Mouse (Mus musculus) intestine, postnatal 0 days (tissue): ENCODE measurements around the gene Cdkn2d. TPM values are rescaled to one million over a fixed set of nuclear protein-coding genes. Genes with fewer than 3 reads are reported as not detected.

Source experiments
- ATAC-seq: fragments of 200-750 bp; cut with Nextera tagmentation; 2 replicates; pipeline ENCODE4 v1.8.0; 2017; ENCODE audit warnings: mild to moderate bottlenecking, moderate TSS enrichment, moderate library complexity
- H3K27ac ChIP-seq: fragments of 300-500 bp; sonication (generic); 2 replicates; pipeline ENCODE4 v1.5.1; 2014; ENCODE audit warnings: mild to moderate bottlenecking, low read depth, low read length, moderate library complexity
- H3K27me3 ChIP-seq: fragments of 300-500 bp; sonication (generic); replicated peaks from 2 replicates; pipeline ENCODE4 v1.6.1; 2014; ENCODE audit warnings: low read length, mixed read lengths; ENCODE audit not compliant: control insufficient read depth, insufficient read depth
- H3K36me3 ChIP-seq: fragments of 300-500 bp; sonication (generic); 2 replicates; pipeline ENCODE4 v1.6.1; 2014; ENCODE audit warnings: mild to moderate bottlenecking, moderate library complexity; ENCODE audit not compliant: control insufficient read depth, insufficient read depth
- H3K4me1 ChIP-seq: fragments of 300-500 bp; sonication (generic); replicated peaks from 2 replicates; pipeline ENCODE4 v1.6.1; 2014; ENCODE audit warnings: antibody characterized with exemption, low read length, mixed read lengths; ENCODE audit not compliant: control insufficient read depth, insufficient read depth
- H3K4me2 ChIP-seq: fragments of 300-500 bp; sonication (generic); replicated peaks from 2 replicates; pipeline ENCODE4 v1.6.1; 2014; ENCODE audit warnings: low read depth, mild to moderate bottlenecking, moderate library complexity
- H3K4me3 ChIP-seq: fragments of 300-500 bp; sonication (generic); 2 replicates; pipeline ENCODE4 v1.5.1; 2014; ENCODE audit warnings: low read depth, low read length
- H3K9ac ChIP-seq: fragments of 300-500 bp; sonication (generic); 2 replicates; pipeline ENCODE4 v1.6.1; 2014; ENCODE audit warnings: mild to moderate bottlenecking, low read depth, low read length
- H3K9me3 ChIP-seq: fragments of 300-500 bp; sonication (generic); 2 replicates; pipeline ENCODE4 v1.6.1; 2016; ENCODE audit warnings: mixed run types; ENCODE audit not compliant: control insufficient read depth
- CTCF ChIP-seq: sonication (generic); IDR thresholded peaks from 2 replicates; pipeline ENCODE4 v1.5.1; 2016; ENCODE audit warnings: low read depth, mild to moderate bottlenecking, control low read depth, antibody characterized with exemption, moderate library complexity
- whole genome bisulfite sequencing: fragments of 180-500 bp; shearing (Covaris S2); extraction: QIAGEN DNeasy Blood & Tissue Kit; methylation state at CpG from one replicate; pipeline ENCODE4 v1.1.7; 2014; 5-methylcytosine and 5-hydroxymethylcytosine counted together
- polyA plus RNA-seq: library from polyadenylated mRNA; unstranded; fragments of >200 nt; fragmentation: Nextera tagmentation; extraction: Ambion mirVana; gene quantifications from 2 replicates; pipeline ENCODE4 v1.2.1, GENCODE M21; 2015

Cdkn2d gene
- polyA plus RNA-seq, 1 experiment from 2014 or later = 25.8 TPM

DNA sequence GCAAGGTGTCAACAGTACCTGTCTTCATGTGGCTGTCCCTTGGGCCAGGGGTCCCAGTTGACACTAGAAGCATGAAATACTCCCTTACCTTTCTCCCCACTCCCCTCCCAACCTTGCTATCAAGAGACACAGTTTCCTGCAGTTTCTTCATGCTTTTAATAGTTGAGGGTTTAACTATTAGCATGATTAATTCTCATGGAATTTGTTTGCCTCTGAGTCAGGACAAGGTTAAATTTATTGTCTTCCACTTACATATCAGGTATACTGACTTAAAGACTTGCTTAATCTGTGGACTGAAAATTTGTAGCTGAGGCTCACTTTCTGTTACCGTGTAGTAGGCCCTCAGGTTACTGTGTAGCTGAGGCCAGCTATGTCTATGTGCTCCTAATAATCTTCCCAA is 42.3 kb upstream of the Cdkn2d start:
- Histone ChIP-seq H3K27ac (no peak overlapping the region), H3K9me3 (no peaks in the 10 kb centered on the region), H3K27me3 (no peaks in the 10 kb centered on the region), H3K4me2 (no peak overlapping the region), H3K9ac (no peak overlapping the region), H3K36me3 (no peaks in the 10 kb centered on the region), H3K4me3 (no peak overlapping the region), H3K4me1 (no peaks in the 10 kb centered on the region)
- no peak for ATAC-seq
- TF ChIP-seq CTCF = no peak
- WGBS = 79% methylated on average over 1 of the region's 1 CpGs

DNA sequence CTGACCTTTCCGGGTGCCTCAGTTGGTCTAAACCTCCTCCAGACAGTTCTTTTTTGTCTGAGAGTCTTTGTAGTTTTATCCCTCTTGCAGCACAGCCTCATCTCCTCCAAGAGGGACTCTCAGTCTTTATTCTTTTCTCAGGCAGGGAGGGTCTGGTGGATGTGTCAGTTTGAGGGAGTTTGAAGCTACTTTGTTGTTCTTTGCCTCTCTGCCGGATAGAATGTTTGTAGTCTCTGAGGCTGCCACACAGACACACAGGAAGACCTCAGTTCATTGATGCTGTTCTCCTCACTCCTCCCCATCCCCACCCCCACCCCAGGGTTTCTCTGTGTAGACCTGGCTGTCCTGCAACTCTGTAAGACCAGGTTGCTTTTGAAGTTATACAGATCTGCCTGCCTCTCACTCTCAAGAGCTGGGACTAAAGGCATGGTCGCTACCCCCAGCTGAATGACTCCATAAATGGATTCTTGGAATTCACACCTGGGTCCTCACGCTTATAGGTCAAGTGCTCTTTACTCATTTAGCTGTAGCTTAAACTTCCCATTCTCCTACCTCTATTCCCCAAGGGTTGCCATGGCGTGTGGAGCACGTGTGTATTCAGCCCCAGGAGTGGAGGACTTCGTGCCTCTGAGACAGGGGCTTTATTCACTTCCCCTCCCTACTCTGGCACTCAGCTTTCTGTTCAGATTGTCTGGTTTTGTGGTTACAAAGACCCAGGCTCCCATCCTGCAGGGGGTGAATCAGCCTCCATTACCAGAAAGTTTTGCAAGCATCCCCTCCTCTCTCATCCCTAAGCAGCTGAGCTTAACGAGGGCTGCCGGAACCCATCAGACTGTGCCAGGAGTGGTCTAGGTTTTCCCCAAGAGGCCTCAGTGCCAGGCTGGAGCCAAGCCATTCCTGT is 41.2 kb upstream of the Cdkn2d start:
- Histone ChIP-seq H3K36me3 (no peaks in the 10 kb centered on the region), H3K4me1 (no peaks in the 10 kb centered on the region), H3K9ac (no peak overlapping the region), H3K4me2 (no peak overlapping the region), H3K4me3 (no peak overlapping the region), H3K27me3 (no peaks in the 10 kb centered on the region), H3K27ac (no peak overlapping the region), H3K9me3 (no peaks in the 10 kb centered on the region)
- 63% methylated on average over 9 of the region's 9 CpGs for WGBS
- TF ChIP-seq CTCF = no peak
- ATAC-seq = no peak

DNA sequence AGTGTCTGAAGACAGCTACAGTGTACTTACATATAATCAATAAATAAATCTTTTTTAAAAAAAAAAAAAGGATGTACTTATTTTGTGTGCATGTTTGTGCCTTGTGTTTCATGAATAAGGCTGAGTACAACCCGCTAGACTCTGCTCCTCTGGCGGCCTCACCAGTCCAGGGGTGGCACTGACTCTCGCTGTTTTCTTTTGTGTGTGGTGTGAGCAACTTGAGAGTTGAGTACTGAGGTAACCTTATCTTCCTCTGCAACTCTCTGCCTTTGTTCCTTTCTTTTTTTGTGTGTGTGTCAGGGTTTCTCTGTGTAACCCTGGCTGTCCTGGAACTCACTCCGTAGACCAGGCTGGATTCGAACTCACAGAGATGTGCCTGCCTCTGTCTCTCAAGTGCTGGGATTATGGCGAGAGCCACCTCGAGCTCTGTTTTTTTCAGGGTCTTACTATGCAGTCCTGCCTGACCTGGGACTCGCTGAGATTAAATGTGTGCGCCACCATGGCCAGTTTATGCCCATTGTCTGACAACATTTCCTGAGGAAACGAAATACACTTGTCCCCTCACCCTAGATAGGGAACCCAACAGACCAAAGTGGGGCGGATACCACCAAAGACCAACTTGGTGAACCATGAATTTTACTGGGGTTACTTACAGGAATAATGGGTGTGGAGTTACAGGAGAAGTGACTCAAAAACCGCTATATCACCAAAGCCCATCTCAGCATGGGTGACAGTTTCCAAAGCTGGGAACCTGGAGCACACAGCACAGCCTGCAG is 40.3 kb upstream of the Cdkn2d start:
- WGBS = 87% methylated on average over 12 of the region's 12 CpGs
- Histone ChIP-seq H3K27me3 (no peaks in the 10 kb centered on the region), H3K4me1 (no peaks in the 10 kb centered on the region), H3K9ac (no peak overlapping the region), H3K9me3 (no peaks in the 10 kb centered on the region), H3K4me3 (no peak overlapping the region), H3K4me2 (no peak overlapping the region), H3K27ac (no peak overlapping the region), H3K36me3 (no peaks in the 10 kb centered on the region)
- ATAC-seq = no peak
- no peak for TF ChIP-seq CTCF

DNA sequence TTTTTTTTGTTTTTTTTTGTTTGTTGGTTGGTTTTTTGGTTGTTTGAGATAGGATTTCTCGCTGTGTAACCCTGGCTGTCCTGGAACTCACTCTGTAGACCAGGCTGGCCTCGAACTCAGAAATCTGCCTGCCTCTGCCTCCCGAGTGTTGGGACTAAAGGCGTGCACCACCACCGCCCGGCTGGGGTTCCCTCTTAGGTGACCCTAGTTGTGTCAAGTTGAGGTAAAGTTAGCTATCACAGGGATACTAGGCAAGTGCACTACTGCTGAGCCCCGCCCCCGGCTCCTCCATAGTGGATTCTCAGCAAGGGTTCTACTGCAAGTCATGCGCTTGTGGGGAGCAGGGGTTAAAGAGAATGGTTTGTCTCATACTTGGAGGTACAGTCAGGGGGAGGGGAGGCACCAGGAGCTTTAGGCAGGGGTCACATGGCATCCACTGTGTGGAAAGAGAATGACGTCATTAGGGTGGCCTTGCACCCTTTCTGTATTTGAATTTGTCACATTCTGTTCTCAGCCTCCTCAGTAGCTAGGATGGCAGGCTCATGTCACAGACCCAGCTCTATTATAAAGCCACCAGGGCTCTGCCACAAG is 38.6 kb upstream of the Cdkn2d start:
- 89% methylated on average over 10 of the region's 10 CpGs for WGBS
- no peaks in the 10 kb centered on the region for H3K4me1 ChIP-seq
- no peaks in the 10 kb centered on the region for H3K27me3 ChIP-seq
- no peak overlapping the region for H3K4me3 ChIP-seq
- no peaks in the 10 kb centered on the region for H3K36me3 ChIP-seq
- H3K9ac ChIP-seq = no peak overlapping the region
- no peak for ATAC-seq
- H3K4me2 ChIP-seq = no peak overlapping the region
- H3K27ac ChIP-seq = no peak overlapping the region
- no peaks in the 10 kb centered on the region for H3K9me3 ChIP-seq
- no peak for TF ChIP-seq CTCF

DNA sequence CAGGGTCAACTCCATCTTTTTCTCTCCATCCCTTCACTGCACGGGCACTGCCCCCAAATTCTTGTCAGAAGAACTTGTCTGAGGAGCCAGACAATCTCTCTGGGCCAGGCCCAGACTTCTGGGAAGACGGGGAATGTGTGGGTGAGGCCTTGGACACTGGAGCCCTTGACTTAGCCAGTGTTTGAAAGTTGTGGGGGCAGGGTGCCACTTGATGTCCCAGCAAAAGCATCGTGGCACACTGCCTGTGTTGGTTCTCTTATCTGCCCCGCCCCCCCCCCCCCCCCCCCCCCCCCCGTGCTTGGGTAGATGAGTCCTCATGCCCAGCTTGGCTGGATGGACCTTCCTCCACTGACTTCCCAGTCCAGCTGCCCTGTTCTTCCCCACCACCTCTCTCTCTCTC is 37.8 kb upstream of the Cdkn2d start:
- Histone ChIP-seq H3K4me2 (no peak overlapping the region), H3K36me3 (no peaks in the 10 kb centered on the region)
- 61% methylated on average over 3 of the region's 5 CpGs for WGBS

DNA sequence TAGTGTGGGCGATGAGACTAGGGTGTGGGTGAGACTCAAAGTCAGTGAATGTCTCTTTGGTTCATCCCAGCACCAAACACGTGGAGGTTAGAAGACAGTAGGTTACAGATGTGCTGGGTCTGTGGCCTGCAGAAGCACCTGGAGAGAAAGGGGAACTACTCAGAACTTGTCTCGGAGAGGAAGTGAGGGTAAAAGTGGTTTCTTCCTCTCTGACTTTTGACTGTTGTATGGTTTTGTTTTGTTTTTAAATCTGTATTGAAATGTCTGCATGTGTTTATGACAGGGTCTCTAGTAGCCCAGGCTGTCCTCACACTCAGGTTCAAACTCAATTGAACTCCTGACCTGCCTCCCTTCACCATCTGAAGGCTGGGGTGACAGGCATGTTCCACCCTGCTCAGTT is 36.8 kb upstream of the Cdkn2d start:
- no peaks in the 10 kb centered on the region for H3K36me3 ChIP-seq
- no peak overlapping the region for H3K4me2 ChIP-seq
- no peak for TF ChIP-seq CTCF
- no peaks in the 10 kb centered on the region for H3K27me3 ChIP-seq
- no peaks in the 10 kb centered on the region for H3K4me1 ChIP-seq
- no peak overlapping the region for H3K4me3 ChIP-seq
- WGBS = 68% methylated on average over 3 of the region's 3 CpGs
- no peak for ATAC-seq
- no peaks in the 10 kb centered on the region for H3K9me3 ChIP-seq
- no peak overlapping the region for H3K9ac ChIP-seq
- H3K27ac ChIP-seq = no peak overlapping the region

More for the DNA sequence above, 37.8 kb upstream of the Cdkn2d start:
- TF ChIP-seq CTCF = no peak
- Histone ChIP-seq H3K9ac (no peak overlapping the region), H3K9me3 (no peaks in the 10 kb centered on the region), H3K27me3 (no peaks in the 10 kb centered on the region), H3K27ac (no peak overlapping the region), H3K4me1 (no peaks in the 10 kb centered on the region), H3K4me3 (no peak overlapping the region)
- ATAC-seq = no peak
